Mouse (Mus musculus) embryonic fibroblast, embryonic 13.5 days (primary cell): ENCODE data around the gene Ssb.

Source experiments
- CTCF ChIP-seq: IDR thresholded peaks from 2 replicates; pipeline ENCODE4 v1.5.1; 2011; ENCODE audit warnings: mild to moderate bottlenecking, control low read depth, low read length, moderate library complexity, borderline replicate concordance; ENCODE audit not compliant: insufficient read depth
- POLR2A ChIP-seq: IDR thresholded peaks from 2 replicates; pipeline ENCODE4 v1.6.1; 2011; ENCODE audit warnings: low read depth, mild to moderate bottlenecking, control low read depth, low read length, moderate library complexity

- TF ChIP-seq CTCF (no peak), POLR2A (no peak)
Measured at GRCm38 (mm10) chr2:69884581-69884980, 23.2 kb downstream of the Ssb start.
